18 mouse cellular contexts compared by ENCODE assay signal in the genomic region with DNA sequence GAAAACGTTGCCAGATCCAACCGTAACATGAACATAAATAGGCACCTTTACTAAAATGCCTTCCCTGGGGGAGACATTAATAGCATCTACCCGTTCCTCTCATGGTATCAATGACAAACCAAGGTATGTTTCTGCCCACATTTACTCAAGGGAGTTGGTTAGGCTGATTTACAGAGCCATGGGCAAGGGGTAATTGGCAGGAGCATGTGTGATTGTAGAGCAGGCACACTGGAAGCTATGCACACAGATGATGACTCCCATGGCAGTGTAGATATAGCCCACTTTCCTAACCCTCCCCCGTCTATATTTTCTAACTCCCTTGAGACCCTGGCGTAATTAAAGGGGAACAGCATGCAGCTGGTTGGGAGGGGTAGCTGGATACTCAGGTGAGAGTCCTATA.
"Had no signal": no experiment of that assay in that cellular context is flagged by ENCODE, and none has a peak within 500 bp of the region (broad histone marks: within the 10 kb centered on the region; RNA-seq: fewer than 3 reads in every experiment).

No protein-coding gene starts in this region.

- H3K36me3 ChIP-seq: midbrain, embryonic 10.5 days; midbrain, embryonic 12.5 days; neural tube, embryonic 13.5 days; neural tube, embryonic 15.5 days; stomach, embryonic 15.5 days had no signal

- H3K9ac ChIP-seq: lung, embryonic 14.5 days; midbrain, embryonic 12.5 days; neural tube, embryonic 13.5 days; neural tube, embryonic 15.5 days; stomach, embryonic 15.5 days had no signal

- DNase-seq: lung, adult 18-20 months; lung, embryonic 14.5 days; lung, postnatal 10 days; lung, postnatal 4 days; midbrain, embryonic 14.5 days; retina, postnatal 1 day; right cerebral cortex, adult 18-20 months; thymus, adult 2 months; thymus, postnatal 25 days; thymus, postnatal 4 days had no signal

- H3K4me2 ChIP-seq: lung, embryonic 14.5 days; midbrain, embryonic 12.5 days; neural tube, embryonic 13.5 days; neural tube, embryonic 15.5 days; stomach, embryonic 15.5 days had no signal

- H3K27ac ChIP-seq: midbrain, embryonic 10.5 days; midbrain, embryonic 12.5 days; neural tube, embryonic 13.5 days; neural tube, embryonic 15.5 days; stomach, postnatal 0 days had no signal

- ATAC-seq: midbrain, embryonic 16.5 days had no signal

- H3K27me3 ChIP-seq: midbrain, embryonic 12.5 days; neural tube, embryonic 13.5 days; neural tube, embryonic 15.5 days; stomach, embryonic 15.5 days had no signal

- H3K4me1 ChIP-seq: midbrain, embryonic 12.5 days had no signal

- H3K9me3 ChIP-seq: midbrain, embryonic 10.5 days; midbrain, embryonic 12.5 days; neural tube, embryonic 13.5 days; neural tube, embryonic 15.5 days; stomach, embryonic 15.5 days had no signal

- H3K4me3 ChIP-seq: midbrain, embryonic 10.5 days; midbrain, embryonic 12.5 days; myocyte; neural tube, embryonic 13.5 days; neural tube, embryonic 15.5 days; stomach, embryonic 15.5 days had no signal
